Mouse (Mus musculus): Measurements from ENCODE around the gene Cpn2.

Gene Cpn2

DNA sequence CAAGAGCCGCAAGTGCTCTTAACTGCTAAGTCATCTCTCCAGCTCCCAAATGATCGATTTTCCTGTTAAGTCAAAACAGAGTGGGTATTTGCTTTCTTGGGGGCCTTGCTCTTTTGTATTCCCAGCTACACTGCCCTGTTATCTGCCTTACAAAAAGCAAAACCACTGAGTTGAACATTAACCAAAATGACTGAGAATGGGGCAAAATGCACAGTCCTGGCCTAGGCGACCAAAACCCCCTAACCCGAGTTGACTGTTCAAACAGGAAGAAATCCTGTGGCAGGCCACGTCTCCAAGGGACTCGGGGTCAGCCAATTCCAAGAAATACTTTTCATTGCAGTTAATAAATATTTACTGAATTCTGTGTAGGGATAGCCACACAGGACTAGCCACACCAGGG is 28.5 kb downstream of the Cpn2 start:
- DNase-seq (ENCODE audit: low read depth, low spot score), result no peak

DNA sequence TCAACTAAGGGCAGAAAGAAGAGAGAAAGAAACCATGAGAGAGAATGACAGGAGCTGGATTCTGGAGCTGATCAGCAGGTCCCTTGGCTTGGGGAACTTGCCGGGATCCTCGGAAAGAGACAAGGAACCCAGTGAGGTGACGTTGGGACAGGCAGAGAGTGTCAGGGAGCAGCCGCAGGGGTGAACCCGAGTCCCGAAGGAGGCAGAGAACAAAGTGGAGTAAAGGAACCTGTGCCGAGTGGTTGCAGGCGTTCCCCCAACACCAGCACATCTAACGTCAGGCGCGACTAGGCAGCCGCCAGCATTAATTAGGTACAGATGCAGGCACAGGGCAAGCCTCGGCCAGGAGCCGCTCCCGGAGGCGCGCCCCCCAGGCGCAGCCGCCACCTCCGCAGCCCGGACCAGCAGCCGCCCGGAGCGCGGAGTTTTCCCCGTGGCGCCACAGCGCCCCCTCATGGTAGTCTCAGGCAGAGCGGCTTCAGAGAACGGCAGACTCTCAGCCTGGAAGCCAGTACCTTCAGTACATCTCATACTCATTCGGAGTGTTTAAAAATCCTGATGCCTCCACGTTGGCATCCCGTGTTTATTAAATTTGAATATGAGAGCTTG is 31.1 kb downstream of the Cpn2 start:
- DNase-seq (ENCODE audit: low read depth, low spot score), result peak; percentile 22

DNA sequence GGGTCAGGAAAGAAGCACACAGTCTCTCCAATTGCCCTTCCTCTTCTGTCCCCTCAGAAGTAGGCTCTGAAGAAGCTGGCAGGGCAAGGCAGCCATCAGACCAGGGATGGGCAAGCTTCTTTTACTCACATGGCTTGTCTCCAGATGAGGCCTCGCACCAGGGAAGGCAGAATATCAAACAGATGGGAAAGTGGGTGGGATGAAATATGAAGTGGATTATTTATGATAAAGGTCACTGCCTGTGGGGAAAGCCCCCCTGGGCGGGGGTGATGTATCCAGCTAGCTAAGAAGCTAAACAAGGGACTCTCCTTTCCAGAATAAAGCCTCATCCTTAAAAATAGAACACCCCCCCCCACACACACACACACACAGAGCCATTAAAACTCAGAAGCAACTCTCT is 31.7 kb downstream of the Cpn2 start:
- no peak for DNase-seq (ENCODE audit: low read depth, low spot score)

DNA sequence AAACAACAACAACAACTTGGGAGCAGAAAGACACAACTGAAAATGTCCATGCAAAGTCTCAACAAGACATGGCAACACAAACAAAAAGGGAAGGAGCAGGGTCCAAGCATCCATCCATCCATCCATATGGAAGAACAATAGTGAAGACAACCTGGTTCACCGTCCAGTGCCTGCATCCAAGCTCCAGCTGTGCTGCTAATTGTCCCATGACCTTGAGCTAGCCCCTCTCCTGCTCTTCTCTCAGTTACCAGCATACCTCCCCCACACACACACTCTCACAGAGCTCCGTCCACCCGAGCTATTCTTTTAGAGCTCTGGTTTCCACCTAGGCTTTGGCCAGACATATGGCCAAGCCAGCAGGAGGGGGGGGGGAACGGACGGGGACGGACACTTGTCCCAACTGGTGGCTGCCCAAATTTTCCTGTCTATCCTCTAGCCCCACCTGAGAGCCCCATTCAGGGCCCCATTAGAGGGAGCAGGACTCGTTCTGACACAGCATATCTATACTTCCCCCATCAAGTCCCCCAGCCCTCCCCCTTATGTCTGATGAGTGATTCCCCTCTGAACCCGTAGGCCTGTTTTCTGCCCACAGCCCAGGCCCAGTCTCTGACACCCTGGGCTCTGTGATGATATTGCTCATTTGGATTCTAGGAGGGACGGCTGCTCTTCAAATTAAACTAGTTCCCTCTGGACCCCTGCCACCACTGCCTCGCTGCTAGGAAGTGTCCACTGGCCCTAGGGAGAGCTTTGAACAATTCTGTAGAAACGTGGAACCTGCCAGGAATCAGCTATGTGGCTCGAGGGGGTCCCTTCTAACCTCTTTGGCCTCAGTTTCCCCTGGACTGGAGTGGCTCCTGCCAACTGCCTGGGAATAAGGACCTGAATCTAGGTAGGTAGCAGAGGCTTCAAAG is 32.4 kb downstream of the Cpn2 start:
- DNase-seq (ENCODE audit: low read depth, low spot score), result no peak

DNA sequence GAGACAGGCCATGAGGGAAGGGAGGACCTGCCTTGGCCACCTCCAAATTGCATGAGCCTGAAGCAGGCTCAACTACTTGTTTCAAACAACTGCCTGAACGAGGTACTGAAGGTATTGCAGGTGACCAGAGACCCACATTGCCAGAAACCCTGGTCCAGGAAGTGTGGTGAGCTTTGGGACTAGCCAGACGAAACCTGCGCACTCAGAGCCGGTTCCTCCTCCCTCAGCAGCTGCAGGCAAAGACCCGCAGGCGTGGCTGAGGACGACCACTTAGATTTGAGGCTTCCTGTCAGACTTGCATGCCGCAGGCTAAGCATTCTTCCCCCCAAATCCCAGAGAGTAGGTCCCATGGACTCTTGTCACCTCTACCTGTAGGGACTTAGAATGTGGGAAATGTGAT is 33.2 kb downstream of the Cpn2 start:
- no peak for DNase-seq (ENCODE audit: low read depth, low spot score)

DNA sequence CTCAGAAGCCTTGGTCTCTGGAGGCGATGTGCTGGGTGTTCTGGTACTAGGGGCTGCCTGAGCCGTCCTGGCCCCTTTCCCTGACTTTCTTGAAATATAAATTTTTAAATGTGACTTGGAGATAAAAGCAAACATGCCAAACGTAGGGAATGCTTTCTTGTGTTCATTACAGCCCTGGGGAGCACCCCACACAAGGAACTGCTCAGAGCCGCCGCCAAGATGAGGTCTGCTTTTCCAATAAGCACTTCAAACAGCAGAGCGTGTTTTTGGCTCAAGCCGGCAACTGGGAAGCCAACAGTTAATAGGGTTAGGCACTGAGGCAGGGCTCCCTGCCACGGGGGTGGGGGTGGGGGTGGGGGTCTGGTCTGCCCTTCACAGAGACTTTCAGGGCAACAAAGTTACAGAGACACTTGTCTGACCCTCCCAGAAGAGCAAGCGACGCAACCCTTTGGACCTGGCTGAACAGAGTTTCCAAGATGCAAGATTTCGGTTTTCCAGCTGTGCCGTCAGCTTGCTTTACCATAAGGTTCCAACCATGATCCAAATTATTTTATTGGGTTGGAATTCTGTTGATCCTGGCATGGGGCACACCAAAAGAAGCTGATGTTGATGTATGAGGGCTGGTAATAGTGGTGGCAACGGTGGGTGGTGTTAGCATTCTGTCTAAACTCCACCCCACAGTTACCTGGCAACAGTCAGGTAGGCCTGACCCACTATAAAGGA is 35.3 kb downstream of the Cpn2 start:
- DNase-seq (ENCODE audit: low read depth, low spot score), result peak; percentile 4

DNA sequence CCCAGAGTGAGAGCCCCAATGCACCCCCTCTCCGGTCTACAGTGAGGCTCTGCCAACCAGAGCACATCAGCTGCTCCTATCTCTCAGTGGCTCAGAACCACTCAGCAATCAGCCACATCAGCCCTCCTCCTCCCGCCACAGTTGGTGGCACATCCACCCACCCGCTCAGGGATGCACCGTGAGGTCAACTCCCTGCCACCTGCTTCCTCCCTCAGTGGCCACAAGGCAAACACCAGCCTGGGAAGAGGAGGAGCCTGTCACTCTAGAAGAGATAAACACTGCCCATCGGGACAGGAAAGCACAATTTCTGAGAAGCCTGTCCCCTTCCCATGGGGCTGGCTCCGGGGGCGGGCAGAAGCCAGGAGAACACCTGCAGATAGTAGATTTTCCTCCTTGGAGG is 39.9 kb downstream of the Cpn2 start:
- DNase-seq (ENCODE audit: low read depth, low spot score), result no peak

DNA sequence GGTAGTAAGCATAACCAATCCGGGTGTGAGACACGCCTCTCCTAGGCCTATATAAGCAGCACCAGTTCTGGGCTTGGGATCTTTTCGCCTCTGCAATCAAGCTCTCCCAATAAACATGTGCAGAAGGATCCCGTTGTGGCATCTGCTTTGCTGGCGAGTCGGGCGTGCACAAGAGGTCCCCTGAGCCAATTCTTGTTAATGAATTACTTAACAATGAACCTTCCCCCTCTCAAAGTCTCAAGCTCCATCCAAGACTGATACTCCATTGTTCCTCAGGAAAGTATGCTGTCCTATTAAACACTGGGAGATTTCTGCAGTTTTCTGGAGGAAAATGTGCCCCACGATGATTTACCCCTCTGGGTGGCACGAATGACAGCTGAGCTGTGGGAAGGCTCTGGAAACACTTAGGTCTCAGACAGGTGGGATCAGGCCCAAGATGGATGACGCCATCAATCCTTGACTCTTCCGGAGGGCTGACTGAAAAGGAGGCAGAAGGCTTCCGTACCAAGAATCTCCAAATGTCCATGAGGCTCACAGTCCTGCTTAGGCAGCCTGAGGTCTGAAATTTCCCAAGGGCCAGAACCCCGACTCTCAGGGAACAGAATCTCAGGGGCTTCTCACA is 46.0 kb downstream of the Cpn2 start:
- DNase-seq (ENCODE audit: low read depth, low spot score), result no peak

DNA sequence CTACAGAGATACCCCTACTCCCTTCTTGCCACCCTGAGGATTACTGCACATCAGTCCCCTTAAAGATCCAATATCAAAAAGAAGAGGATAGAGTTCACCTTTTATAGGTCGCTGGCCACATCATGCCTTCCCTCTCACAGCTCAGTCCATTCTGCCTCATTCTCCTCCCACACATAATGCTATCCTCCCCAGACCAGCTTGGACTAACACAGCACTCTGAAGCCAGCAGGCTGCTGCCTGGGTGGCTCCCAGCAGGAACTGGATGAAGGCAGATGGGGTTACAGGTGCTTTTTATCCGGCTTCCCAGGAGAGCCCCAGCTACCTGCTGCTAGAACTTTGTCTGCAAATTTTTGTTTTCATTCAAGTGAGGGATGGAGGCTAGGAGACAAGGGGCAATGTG is 51.5 kb downstream of the Cpn2 start:
- DNase-seq (ENCODE audit: low read depth, low spot score), result no peak

DNA sequence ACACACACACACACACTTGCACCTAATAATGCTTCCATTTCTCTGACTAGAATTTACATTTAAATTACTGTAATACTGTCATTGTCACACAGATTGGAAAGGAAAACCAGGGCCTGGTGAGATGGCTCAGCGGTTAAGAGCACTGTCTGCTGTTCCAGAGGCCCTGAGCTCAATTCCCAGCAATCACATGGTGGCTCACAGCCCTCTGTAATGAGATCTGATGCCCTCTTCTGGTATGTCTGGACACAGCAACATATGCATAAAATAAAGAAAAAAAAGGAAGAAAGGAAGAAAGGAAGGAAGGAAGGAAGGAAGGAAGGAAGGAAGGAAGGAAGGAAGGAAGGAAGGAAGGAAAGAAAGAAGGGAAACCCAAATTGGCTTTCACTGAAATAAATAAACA is 53.7 kb downstream of the Cpn2 start:
- no peak for DNase-seq (ENCODE audit: low read depth, low spot score)

DNA sequence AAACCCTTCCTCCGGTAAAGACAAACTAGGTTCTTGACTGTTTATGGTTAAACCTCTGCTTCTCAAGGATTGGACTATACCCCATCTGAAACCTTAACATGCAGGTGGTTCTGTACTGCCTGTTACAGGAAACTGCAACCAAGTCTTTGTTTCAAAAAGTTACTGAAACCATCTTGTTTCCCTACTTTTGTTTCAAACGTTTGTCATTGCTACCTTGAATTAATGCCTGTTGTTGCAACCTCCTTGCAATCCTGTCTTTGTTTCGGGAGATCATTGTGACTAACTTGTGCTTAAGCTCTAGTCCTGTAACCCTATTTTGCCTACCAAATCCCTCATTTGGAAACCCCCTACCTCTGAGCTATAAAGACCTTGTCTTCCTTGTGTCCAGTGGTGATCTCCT is 55.3 kb downstream of the Cpn2 start:
- no peak for DNase-seq (ENCODE audit: low read depth, low spot score)

DNA sequence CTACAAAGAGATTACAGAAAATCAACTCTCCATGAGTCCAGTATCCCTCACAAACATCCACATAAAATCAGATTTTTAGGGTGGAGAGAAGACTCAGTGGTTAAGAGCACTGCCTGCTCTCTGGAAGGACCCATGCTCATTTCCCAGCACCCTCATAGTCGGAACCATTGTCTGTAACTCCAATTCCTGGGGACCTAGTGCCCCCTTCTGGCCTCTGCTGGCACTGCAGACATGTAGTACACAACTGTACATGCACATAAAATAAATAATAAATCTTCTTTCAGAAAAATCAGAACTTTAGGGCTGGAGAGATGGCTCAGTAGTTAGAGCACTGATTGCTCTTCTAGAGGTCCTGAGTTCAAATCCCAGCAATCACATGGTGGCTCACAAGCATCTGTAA is 58.0 kb downstream of the Cpn2 start:
- no peak for DNase-seq (ENCODE audit: low read depth, low spot score)

DNA sequence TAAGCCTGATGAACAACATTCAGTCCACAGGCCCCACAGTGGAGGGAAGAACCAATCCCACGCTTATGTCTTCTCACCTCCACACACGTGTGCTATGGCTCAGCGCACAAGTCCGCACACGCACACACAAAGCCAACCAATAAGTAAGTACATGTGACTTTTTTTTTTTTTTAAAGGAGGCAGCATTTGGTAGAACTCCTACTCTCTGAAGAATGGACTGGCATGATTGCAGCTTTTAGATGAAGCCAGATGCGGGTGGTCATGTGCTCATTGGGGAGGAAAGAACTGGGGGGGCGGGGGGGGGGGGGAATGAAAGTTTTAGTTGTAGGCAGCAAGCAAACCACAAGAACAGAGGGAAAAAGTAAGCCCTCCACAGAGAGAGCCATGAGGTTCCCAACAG is 59.3 kb downstream of the Cpn2 start:
- DNase-seq (ENCODE audit: low read depth, low spot score), result no peak

DNA sequence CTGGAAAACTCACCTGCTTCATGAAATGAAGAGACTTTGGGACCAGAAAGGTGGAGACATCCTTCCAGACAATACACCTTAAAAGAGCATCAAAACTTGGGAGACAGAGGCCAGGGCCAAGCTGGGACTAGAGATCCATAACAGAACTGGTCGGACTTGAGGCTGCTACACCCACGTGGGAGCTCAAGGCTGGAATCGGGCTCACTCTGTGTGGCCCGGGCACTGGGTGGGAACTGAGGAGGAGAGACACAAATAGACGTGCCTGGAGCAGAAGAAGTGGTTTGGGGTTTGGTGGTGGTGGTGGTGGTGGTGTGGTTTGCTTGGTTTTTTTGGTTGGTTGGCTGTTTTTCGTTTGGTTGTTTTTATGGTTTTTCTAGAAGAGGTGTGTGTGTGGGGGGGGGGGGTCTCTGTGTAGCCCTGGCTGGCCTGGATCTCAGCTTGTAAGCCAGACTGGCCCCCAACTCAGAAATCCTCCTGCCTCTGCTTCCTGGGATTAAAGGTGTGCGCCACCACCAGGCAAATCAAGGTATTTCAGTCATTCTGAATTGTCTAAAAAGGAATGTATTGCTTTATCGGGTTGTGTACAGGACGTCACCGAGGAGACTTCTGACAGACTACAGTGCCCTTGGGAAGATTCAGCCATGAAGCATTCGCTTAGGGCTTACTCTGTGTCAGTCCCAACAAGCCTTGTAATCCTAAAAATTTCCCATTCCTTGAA is 60.0 kb downstream of the Cpn2 start:
- DNase-seq (ENCODE audit: low read depth, low spot score), result no peak

Data from brain, embryonic 18.5 days (tissue).